Mouse (Mus musculus) telencephalon, adult 2 months (tissue): ENCODE measurements around the gene Lypd4.
A peak's percentile ranks its signal among the peaks of the same experiment; 100 is the strongest.
"Not testable (repeated sequence)": the region's sequence is repeated elsewhere in the genome, so short reads cannot be mapped to it uniquely, and the experiment has no call there.

Source experiments
- DNase-seq: peaks from one replicate; pipeline ENCODE4 v3.0.0-alpha.2; 2011; ENCODE audit warnings: low read depth, low spot score

Gene Lypd4

DNA sequence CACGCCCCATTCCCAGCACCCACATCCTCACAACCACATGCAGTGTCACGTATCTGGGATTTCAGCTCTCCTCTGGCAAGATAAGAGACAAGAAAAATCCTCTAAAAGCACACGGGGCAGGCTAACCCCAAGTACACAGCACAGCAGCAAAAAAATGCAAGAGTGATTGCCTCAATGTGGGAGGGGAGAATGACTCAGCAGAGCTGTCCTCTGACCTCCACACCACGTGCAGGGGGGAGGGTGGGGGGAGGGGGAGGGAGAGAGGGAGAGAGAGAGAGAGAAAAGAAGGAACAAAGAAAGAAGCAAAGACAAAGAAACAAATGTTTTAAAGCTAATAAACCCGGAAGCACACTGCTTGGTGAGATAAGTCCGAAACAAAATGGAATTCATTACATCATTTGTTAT, 18.8 kb downstream of the Lypd4 start:
- no peak for DNase-seq

DNA sequence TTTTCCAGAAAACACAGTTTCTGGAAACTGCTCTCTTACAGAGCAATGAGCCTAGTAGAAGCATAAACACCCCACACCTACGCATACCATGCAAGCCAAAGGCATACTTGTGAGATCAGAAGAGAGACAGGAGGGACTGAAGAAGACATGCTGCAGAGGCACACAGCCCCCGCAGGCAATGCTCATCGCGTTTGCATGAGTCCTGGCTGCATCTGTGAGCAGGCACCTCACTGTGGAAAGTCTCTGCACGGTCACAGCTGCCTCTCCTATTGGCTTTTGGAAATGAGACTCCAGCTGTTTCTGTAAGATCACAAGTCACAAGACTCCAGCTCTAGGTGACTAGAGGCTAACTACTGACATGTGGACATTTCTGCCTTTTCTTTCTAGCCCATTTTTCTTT, 19.6 kb downstream of the Lypd4 start:
- DNase-seq = peak; percentile 82

DNA sequence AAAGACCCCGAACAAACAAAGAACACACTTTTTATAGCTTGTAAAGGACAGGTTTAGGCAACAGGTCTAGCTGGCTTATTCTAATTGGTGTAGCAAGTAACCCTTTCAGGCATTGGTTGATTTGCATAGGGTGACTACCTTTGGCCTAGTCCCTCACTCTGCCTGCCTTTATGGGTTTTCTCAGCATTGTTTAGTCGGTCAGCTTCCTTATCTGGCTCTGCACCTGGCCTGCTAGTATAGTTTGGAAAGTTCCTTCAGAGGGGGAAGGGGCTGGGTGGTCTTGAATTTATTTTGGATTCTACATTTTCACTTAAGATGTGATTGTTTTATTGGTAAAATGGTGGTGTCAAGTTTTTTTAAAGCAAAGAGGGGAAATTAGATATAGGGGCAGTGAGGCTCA, 23.2 kb downstream of the Lypd4 start:
- DNase-seq = not testable (repeated sequence)

DNA sequence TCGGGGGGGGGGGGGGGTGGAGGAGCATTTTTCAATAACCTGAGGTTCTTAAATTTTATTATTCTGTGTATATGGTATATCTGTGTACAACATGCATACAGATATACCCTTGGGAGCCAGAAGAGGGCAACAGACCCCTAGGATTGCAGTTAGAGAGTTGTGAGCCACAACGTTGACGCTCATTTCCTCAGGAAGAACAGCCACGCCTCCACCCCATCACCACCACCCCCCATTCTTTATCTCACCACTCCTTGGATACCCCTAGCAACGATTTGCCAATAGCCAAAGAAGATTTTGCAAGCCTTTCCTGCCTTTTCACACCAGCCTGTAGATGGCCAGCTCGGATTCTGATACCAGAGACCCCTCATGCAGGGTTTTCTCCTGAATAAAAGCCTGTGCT, 24.0 kb downstream of the Lypd4 start:
- DNase-seq = no peak

DNA sequence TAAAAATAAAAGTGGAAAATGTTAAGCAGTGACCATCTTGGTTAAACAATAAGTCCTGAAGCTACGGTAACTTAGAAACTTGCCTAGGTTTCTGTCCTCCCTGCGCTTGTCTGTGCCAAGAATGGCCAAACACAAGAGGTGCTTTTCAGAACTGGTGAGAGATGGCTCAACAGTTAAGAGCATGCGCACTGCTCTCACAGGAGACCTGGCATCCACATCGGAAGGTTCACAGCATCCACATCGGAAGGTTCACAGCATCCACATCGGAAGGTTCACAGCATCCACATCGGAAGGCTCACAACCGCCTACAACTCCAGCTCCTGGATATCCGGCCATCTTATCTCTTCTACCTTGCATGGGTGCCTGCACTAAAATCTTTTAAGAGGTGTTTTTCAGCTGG, 24.6 kb downstream of the Lypd4 start:
- DNase-seq = no peak

DNA sequence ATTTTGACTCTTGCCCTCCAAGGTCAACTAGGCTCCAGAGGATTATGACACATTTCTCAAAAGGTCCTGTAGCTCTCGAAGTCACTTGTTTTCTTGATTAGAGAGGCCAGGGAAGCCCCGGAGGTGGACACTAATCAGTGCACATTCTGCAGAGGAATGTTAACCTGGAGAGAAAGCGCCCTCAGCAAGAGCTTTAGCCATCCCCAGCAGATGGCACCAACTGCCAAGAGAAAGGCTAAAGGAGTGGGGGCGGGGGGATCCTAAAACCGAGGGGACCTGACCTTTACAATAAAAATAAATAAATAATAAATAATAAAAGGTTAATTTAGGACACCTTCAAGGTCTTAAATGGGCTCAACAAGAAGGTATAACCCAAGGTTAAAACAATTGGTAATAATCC, 25.6 kb downstream of the Lypd4 start:
- DNase-seq = no peak

DNA sequence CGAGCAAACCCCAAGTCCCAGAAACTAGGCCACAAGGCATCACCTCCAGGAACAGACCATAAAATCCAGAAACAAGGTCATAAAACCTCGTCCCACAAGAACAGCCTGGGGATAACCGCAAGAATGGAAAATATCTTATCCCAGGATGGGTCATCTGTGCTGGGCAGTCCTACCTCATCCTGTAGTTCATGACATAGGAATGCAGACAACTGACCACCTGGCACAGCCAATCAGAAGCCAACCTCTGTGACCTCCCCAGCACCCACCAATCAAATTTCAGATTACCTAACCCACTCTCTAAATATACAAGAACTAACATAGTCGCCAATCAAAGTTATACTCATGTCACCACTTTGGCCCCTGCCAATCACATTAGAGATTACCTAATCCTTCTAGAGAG, 28.7 kb downstream of the Lypd4 start:
- DNase-seq = no peak

DNA sequence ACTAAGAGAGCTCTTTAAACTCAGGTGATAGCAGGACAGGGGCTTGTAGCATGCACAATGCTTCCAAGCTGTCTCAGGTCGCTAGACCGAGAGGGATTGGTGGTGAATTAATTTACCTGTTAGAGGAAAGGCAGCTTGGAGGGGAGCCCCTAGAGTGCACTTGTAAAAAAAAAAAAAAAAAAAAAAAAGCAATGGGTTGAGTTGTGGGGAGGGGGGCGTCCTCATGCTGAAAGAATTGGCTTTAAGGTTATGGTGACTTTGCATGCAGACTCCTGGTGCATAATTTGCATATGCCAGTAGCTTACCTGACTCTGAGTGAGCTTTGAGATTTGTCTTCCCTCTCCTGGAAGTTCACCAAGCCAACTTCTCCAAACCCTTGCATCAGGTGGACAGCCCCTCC, 29.4 kb downstream of the Lypd4 start:
- DNase-seq = no peak

DNA sequence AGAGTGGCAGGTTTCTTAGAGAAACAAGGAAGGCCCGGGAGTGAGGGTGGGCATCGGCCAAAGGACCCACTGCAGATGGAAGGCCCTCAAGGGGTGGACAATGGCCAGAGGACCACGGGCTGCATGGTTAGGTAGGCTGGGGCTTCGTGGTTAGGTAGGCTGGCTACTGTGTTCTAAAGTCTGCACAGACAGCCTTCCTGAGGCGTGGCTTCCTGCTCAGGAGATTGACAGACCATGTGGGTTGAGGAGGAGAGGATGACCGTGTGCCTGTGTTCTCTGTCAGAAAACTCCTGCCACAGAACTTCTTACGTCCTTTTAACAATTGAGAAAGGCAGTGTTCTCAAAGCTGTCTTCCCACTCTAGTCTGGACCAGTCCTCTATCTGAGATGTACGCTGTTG, 30.3 kb downstream of the Lypd4 start:
- no peak for DNase-seq

DNA sequence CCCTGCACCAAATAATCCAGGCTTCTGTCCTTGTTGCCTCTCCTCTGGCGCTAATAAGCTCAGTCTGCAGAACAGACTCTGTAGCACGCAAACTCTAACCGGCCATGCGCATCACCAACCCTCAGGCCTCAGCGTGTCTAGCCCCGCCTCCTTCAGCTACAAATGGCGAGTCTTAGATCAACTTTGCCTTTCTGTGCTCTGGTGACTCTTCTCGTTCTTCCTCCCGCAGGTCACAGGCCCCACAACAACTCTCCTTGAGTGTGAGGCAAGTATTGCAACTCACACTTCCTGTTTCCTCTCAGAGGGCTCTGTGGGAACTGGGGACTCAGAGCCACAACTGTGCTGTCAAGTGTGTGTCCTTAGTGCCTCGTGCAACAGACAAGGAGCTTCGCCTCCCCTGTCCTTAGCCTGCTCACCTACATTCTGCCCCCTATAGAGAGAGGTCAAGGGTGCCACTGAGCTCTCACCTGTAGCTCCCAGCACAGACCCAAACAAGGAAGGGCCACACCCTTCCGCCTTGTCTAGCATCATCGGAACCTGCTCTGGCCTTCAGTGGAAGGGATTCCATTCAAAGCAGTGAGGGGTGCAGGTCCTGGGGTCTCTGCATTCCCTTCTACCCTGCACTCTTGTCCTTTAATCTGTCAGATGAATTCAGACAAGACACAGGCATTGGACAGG, 30.9 kb downstream of the Lypd4 start:
- DNase-seq = not testable (repeated sequence)

DNA sequence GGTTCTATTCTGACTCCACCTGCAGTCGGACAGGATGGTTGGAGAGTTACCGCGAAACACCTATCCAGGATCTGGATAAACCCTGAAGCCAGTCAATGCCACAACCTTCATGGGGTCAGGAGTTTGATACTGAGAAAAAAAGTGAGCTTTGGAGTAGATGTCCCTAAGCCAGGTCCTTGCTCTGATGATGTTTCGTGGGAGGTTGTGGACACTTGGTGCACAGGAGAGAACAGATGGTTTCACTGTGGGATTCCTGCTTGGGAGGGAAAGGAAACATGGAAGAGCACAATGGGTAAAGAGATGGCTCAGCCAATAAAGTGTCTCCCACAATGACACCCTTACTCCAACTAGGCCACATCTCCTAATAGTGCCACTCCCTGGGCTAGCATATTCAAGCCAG, 42.6 kb downstream of the Lypd4 start:
- DNase-seq = no peak

DNA sequence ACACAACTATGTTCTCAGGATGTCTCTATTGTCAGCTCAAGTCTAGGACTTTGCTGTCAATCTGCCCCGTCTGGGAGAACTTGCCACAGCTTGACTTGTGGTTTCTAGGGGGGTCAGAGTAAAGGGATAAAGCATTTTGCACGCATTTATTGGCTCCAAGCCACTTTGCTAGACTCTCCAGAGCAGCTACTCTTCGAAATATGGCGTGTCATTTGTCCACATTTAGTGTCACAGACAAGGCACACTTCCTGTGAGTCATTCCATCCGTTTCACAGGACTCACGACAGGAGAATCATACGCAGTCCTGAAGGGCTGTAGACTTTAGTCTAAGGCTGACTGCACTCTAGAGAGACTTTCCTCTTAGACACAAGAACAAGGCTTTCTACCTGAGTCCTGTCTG, 45.3 kb downstream of the Lypd4 start:
- no peak for DNase-seq

DNA sequence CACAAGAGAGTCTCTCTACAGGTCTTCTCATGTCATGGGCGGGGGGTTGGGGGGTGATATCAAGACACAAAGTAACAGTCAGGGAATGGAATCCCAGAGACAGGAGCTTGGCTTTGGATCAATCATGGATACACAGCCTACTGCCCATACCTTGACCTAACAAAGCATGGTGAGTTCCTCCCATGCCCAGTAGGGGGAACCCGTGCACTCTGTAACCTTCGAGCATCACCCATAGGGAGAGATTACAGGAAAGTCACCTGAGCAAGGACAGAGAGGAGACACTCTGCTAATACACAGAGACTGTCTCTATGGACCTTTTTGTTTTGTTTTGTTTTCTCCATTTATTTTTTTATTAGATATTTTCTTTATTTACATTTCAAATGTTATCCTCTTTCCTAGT, 52.2 kb downstream of the Lypd4 start:
- peak; percentile 4 for DNase-seq
